Mouse (Mus musculus) kidney, postnatal 0 days (tissue): ENCODE measurements around the gene Trappc6b. TPM values are rescaled to one million over a fixed set of nuclear protein-coding genes. Genes with fewer than 3 reads are reported as not detected.

Experiments
- ATAC-seq: fragments of 200-750 bp; cut with Nextera tagmentation; replicated peaks from 2 replicates; pipeline ENCODE4 v1.8.0; 2017; ENCODE audit warnings: low read depth, moderate number of reproducible peaks, moderate TSS enrichment, moderate library complexity; ENCODE audit not compliant: low FRiP score
- DNase-seq: peaks from one replicate; pipeline ENCODE4 v3.0.0-alpha.2; 2016; ENCODE audit warnings: low spot score
- H3K27ac ChIP-seq: fragments of 300-500 bp; sonication (generic); 2 replicates; pipeline ENCODE4 v1.5.1; 2014; ENCODE audit warnings: mild to moderate bottlenecking
- H3K27me3 ChIP-seq: fragments of 300-500 bp; sonication (generic); 2 replicates; pipeline ENCODE4 v1.6.1; 2014; ENCODE audit warnings: low read length, mixed read lengths; ENCODE audit not compliant: insufficient read depth
- H3K36me3 ChIP-seq: fragments of 300-500 bp; sonication (generic); 2 replicates; pipeline ENCODE4 v1.6.1; 2014; ENCODE audit warnings: low read length, mixed read lengths; ENCODE audit not compliant: insufficient read depth
- H3K4me1 ChIP-seq: fragments of 300-500 bp; sonication (generic); replicated peaks from 2 replicates; pipeline ENCODE4 v1.6.1; 2014; ENCODE audit warnings: antibody characterized with exemption, low read length, mixed read lengths; ENCODE audit not compliant: insufficient read depth
- H3K4me2 ChIP-seq: fragments of 300-500 bp; sonication (generic); 2 replicates; pipeline ENCODE4 v1.6.1; 2014; ENCODE audit warnings: mild to moderate bottlenecking, low read length, moderate library complexity, mixed read lengths
- H3K4me3 ChIP-seq: fragments of 300-500 bp; sonication (generic); replicated peaks from 2 replicates; pipeline ENCODE4 v1.5.1; 2014; ENCODE audit warnings: low read depth, low read length
- H3K9ac ChIP-seq: fragments of 300-500 bp; sonication (generic); 2 replicates; pipeline ENCODE4 v1.6.1; 2014; ENCODE audit warnings: low read depth, low read length
- H3K9me3 ChIP-seq: fragments of 300-500 bp; sonication (generic); replicated peaks from 2 replicates; pipeline ENCODE4 v1.6.1; 2016; ENCODE audit warnings: low read length, inconsistent platforms, mixed read lengths
- CTCF ChIP-seq: IDR thresholded peaks from 2 replicates; pipeline ENCODE4 v1.5.1; 2016; ENCODE audit warnings: antibody characterized with exemption, low read depth, mild to moderate bottlenecking, moderate library complexity
- WGBS: fragments of 180-500 bp; shearing (Covaris S2); extraction: QIAGEN DNeasy Blood & Tissue Kit; methylation state at CpG from one replicate; pipeline ENCODE4 v1.1.7; 2014; 5-methylcytosine and 5-hydroxymethylcytosine counted together
- polyA plus RNA-seq: library from polyadenylated mRNA; unstranded; fragments of >200 nt; fragmentation: Nextera tagmentation; extraction: Ambion mirVana; gene quantifications from 2 replicates; pipeline ENCODE4 v1.2.1, GENCODE M21; 2015

Gene Trappc6b
- polyA plus RNA-seq, 1 experiment from 2014 or later = 117 TPM

DNA sequence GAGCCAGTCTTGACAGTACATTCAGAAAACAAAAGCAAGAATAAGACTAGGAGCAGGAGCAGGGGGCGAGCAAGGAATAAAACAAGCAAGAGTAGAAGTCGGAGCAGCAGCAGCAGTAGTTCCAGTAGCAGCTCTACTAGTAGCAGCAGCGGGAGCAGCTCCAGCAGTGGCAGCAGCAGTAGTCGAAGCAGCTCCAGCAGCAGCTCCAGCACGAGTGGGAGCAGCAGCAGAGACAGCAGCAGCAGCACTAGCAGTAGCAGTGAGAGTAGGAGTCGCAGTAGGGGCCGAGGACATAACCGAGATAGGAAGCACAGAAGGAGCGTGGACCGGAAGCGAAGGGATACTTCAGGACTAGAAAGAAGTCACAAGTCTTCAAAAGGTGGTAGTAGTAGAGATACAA, 11.0 kb upstream of the Trappc6b start:
- 0 out of 2 replicates have a peak overlapping the region, but pooled peaks have one; percentile 1 for H3K27ac ChIP-seq
- no peak for ATAC-seq
- TF ChIP-seq CTCF = no peak

DNA sequence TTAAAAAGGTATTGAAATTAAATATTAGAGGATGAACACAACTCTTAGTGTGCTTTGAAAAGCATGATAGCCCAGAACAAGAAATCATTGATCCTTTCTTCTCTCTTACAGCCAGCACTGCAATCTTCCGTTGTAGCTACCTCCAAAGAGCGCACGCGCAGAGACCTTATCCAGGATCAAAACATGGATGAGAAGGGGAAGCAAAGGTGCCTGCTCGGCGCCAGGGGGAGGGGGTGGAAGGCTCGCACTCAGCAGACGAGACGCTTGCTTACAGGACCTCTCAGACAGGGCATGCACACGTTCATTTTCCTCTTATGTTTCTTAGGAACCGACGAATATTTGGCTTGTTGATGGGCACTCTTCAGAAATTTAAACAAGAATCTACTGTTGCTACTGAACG, 7.5 kb upstream of the Trappc6b start:
- Histone ChIP-seq H3K9me3 (no peaks in the 10 kb centered on the region), H3K4me3 (no peak overlapping the region), H3K27me3 (no peaks in the 10 kb centered on the region), H3K9ac (no peak overlapping the region), H3K36me3 (peaks cover 37% of the 10 kb centered on the region), H3K4me1 (no peaks in the 10 kb centered on the region), H3K27ac (no peak overlapping the region), H3K4me2 (no peak overlapping the region)
- ATAC-seq (no peak), DNase-seq (no peak)
- 92% methylated on average over 13 of the region's 13 CpGs for WGBS
- TF ChIP-seq CTCF = no peak

More for the DNA sequence above, 11.0 kb upstream of the Trappc6b start:
- H3K9me3 ChIP-seq = no peaks in the 10 kb centered on the region
- H3K4me3 ChIP-seq = no peak overlapping the region
- H3K4me1 ChIP-seq = no peaks in the 10 kb centered on the region
- no peak for DNase-seq
- H3K9ac ChIP-seq = no peak overlapping the region
- 88% methylated on average over 11 of the region's 11 CpGs for whole genome bisulfite sequencing
- no peaks in the 10 kb centered on the region for H3K27me3 ChIP-seq
- no peak overlapping the region for H3K4me2 ChIP-seq
- H3K36me3 ChIP-seq = peaks cover 43% of the 10 kb centered on the region

DNA sequence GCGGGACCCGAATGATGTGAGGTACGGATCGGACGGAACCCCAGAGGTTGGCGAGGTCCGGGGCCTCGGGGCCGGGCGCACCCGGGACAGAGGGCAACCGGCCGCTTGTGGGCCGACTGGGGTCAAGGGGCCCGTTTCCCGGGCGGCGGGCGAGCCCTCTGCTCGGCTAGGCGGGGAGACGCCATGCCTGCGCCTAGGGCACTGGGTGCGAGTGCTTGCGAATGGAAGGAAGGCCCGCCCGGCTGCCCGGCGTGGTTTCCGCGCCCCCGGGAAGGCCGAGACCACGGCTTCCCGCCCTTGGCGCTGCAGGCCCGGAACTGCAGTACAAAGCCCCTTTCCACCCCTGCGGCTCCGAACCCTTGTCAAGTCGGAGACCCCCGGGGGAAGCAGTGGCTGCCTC, 5.8 kb upstream of the Trappc6b start:
- Histone ChIP-seq H3K4me1 (no peaks in the 10 kb centered on the region), H3K4me2 (peak overlapping the region; percentile 69), H3K9me3 (no peaks in the 10 kb centered on the region), H3K36me3 (peaks cover 31% of the 10 kb centered on the region), H3K27me3 (no peaks in the 10 kb centered on the region), H3K27ac (peak overlapping the region; percentile 92), H3K4me3 (peak overlapping the region; percentile 99), H3K9ac (peak overlapping the region; percentile 99)
- DNase-seq (peak; percentile 34), ATAC-seq (peak; percentile 65)
- TF ChIP-seq CTCF = no peak
- under 1% methylated on average over 35 of the region's 41 CpGs for WGBS

DNA sequence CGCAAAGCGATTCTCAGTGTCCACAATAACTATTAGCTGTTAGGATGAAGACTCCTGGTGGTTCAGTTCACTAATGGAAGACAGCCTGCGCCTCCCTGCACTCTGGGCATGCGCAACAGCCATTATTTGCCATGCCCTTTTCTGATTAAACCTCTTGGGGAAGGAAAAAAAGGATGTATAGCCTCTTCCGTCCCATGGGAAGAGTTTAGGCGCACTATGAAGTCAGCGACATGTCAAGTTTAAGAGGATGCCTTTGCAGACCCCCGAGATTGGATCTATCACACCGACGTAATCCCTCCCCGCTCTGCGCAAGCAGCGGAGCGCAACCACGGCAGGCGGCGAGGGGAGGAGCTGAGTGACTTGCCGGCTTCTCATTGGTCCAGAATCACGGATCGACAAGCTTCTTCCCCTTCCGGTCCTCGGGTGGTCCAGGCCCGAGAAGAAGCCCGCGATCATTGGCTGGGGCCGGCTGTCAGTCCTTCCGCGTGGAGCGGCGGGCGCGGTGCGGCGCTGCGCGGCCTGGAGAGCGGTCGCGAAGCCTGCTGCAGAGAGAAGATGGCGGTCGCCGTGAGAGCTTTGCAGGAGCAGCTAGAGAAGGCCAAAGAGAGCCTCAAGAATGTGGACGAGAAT, 5.3 kb upstream of the Trappc6b start, which contains the start of gene Pnn:
Gene Pnn (plus strand): TSS at position 437 of the 630 bp plus-strand sequence.
- H3K4me3 ChIP-seq = peak within 1 kb of the TSS; percentile 99
- ATAC-seq (peak; percentile 100), DNase-seq (peak; percentile 99)
- H3K27me3 ChIP-seq = no peaks in the 10 kb centered on the region
- H3K36me3 ChIP-seq = peaks cover 26% of the 10 kb centered on the region
- H3K4me2 ChIP-seq = peak within 1 kb of the TSS; percentile 69
- H3K4me1 ChIP-seq = no peaks in the 10 kb centered on the region
- no peaks in the 10 kb centered on the region for H3K9me3 ChIP-seq
- H3K9ac ChIP-seq = peak within 1 kb of the TSS; percentile 99
- peak; percentile 6; the same call in 1 of the 2 replicates for TF ChIP-seq CTCF
- peak within 1 kb of the TSS; percentile 92 for H3K27ac ChIP-seq
- WGBS = under 1% methylated on average over 43 of the region's 43 CpGs

DNA sequence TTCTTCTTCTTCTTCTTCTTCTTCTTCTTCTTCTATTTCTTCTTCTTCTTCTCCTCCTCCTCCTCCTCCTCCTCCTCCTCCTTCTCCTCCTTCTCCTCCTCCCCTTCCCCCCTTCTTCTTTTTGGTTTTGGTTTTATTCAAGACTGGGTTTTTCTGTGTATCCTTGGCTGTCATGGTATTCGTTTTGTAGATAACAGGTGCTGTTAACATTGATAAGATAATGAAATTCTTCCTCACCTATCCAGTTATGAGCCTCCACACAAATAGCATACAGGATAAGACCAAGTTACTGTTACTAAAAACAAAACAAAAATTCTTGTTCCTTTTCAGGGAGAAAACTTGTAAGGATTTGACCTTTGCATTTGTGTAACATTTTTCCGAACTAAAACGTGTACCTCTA, 4.5 kb upstream of the Trappc6b start:
- Histone ChIP-seq H3K4me3 (peak overlapping the region; percentile 99; the same call in 1 of the 2 replicates), H3K27me3 (no peaks in the 10 kb centered on the region), H3K9ac (no peak overlapping the region), H3K27ac (peak overlapping the region; percentile 92), H3K4me1 (no peaks in the 10 kb centered on the region), H3K4me2 (peak overlapping the region; percentile 53; the same call in 1 of the 2 replicates), H3K9me3 (no peaks in the 10 kb centered on the region), H3K36me3 (peaks cover 19% of the 10 kb centered on the region)
- 68% methylated on average over 3 of the region's 3 CpGs for WGBS
- ATAC-seq = no peak
- no peak for DNase-seq
- no peak for TF ChIP-seq CTCF

DNA sequence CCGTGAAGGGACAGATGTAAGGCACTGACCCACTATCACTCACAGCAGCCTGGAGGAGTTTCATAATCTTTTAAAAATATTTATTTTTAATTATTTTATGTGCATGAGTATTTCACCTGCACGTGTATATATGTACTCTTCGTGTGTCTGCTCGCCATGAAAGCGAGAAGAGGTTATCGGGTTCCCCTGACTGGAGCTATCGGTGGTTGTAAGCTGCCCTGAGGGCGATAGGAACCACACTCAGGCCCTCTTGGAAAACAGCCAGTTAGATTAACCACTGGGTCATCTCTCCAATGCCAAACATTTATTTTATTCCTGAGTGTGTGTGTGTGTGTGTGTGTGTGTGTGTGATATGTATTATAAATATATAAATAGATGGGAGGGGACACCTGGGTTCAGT, 3.6 kb upstream of the Trappc6b start:
- H3K9ac ChIP-seq = no peak overlapping the region
- H3K4me1 ChIP-seq = 0 out of 2 replicates have a peak, but pooled peaks cover 5% of the 10 kb centered on the region
- no peak overlapping the region for H3K4me3 ChIP-seq
- no peak for ATAC-seq
- no peaks in the 10 kb centered on the region for H3K27me3 ChIP-seq
- 85% methylated on average over 8 of the region's 8 CpGs for WGBS
- no peak overlapping the region for H3K27ac ChIP-seq
- no peak for DNase-seq
- peaks cover 11% of the 10 kb centered on the region for H3K36me3 ChIP-seq
- no peaks in the 10 kb centered on the region for H3K9me3 ChIP-seq
- TF ChIP-seq CTCF = no peak
- H3K4me2 ChIP-seq = no peak overlapping the region
